Mouse (Mus musculus) hindbrain, embryonic 13.5 days (tissue): Measurements from ENCODE around the gene Mettl15. TPM values are rescaled to one million over a fixed set of nuclear protein-coding genes. Genes with fewer than 3 reads are reported as not detected.

Source experiments
- ATAC-seq: fragments of 200-750 bp; cut with Nextera tagmentation; 2 replicates; pipeline ENCODE4 v1.8.0; 2017; ENCODE audit warnings: moderate TSS enrichment; ENCODE audit not compliant: low FRiP score
- H3K27ac ChIP-seq: fragments of 300-500 bp; sonication (generic); 2 replicates; pipeline ENCODE4 v1.5.1; 2015; ENCODE audit warnings: inconsistent platforms, mild to moderate bottlenecking, moderate library complexity
- H3K27me3 ChIP-seq: fragments of 300-500 bp; sonication (generic); 2 replicates; pipeline ENCODE4 v1.6.1; 2015; ENCODE audit warnings: mild to moderate bottlenecking, inconsistent platforms
- H3K36me3 ChIP-seq: fragments of 300-500 bp; sonication (generic); 2 replicates; pipeline ENCODE4 v1.6.1; 2015; ENCODE audit warnings: mild to moderate bottlenecking, inconsistent platforms
- H3K4me1 ChIP-seq: fragments of 300-500 bp; sonication (generic); replicated peaks from 2 replicates; pipeline ENCODE4 v1.6.1; 2015; ENCODE audit warnings: inconsistent platforms
- H3K4me2 ChIP-seq: fragments of 300-500 bp; sonication (generic); 2 replicates; pipeline ENCODE4 v1.6.1; 2015; ENCODE audit warnings: inconsistent platforms, mild to moderate bottlenecking, moderate library complexity
- H3K4me3 ChIP-seq: fragments of 300-500 bp; sonication (generic); 2 replicates; pipeline ENCODE4 v1.5.1; 2015; ENCODE audit warnings: mild to moderate bottlenecking, inconsistent platforms
- H3K9ac ChIP-seq: fragments of 300-500 bp; sonication (generic); 2 replicates; pipeline ENCODE4 v1.6.1; 2015; ENCODE audit warnings: mild to moderate bottlenecking, inconsistent platforms
- H3K9me3 ChIP-seq: fragments of 300-500 bp; sonication (generic); 2 replicates; pipeline ENCODE4 v1.6.1; 2016; ENCODE audit warnings: inconsistent platforms
- WGBS: fragments of 180-500 bp; shearing (Covaris S2); methylation state at CpG from one replicate; pipeline ENCODE4 v1.1.7; 2015; 5-methylcytosine and 5-hydroxymethylcytosine counted together
- microRNA-seq: library from miRNA; unstranded; fragments of <30 nt; microRNA quantifications from one replicate; pipeline ENCODE4, GENCODE M21; 2016
- polyA plus RNA-seq: library from polyadenylated mRNA; unstranded; fragments of >200 nt; fragmentation: Nextera tagmentation; extraction: Ambion mirVana; gene quantifications from 2 replicates; pipeline ENCODE4 v1.2.1, GENCODE M21; 2015

Mettl15 gene
- polyA plus RNA-seq, 1 experiment from 2014 or later = 7.6 TPM

GRCm38 (mm10) chr2:109153402-109154050 lies 127.0 kb downstream of the Mettl15 start:
- 0 out of 2 replicates have a peak, but pooled peaks cover 5% of the 10 kb centered on the region for H3K4me1 ChIP-seq
- H3K4me3 ChIP-seq = no peak overlapping the region
- no peak overlapping the region for H3K4me2 ChIP-seq
- H3K9me3 ChIP-seq = no peaks in the 10 kb centered on the region
- H3K9ac ChIP-seq = no peak overlapping the region
- no peaks in the 10 kb centered on the region for H3K36me3 ChIP-seq
- no peaks in the 10 kb centered on the region for H3K27me3 ChIP-seq
- ATAC-seq = peak; percentile 61; the same call in 1 of the 2 replicates
- WGBS = 41% methylated on average over 6 of the region's 6 CpGs
- no peak overlapping the region for H3K27ac ChIP-seq

GRCm38 (mm10) chr2:109147292-109147691 lies 133.3 kb downstream of the Mettl15 start:
- no peaks in the 10 kb centered on the region for H3K4me1 ChIP-seq
- H3K4me2 ChIP-seq = no peak overlapping the region
- H3K9me3 ChIP-seq = no peaks in the 10 kb centered on the region
- no peak for ATAC-seq
- no peak overlapping the region for H3K9ac ChIP-seq
- H3K27ac ChIP-seq = no peak overlapping the region
- H3K4me3 ChIP-seq = no peak overlapping the region
- H3K27me3 ChIP-seq = no peaks in the 10 kb centered on the region
- no peaks in the 10 kb centered on the region for H3K36me3 ChIP-seq

- H3K9ac ChIP-seq = no peak overlapping the region
- no peak overlapping the region for H3K4me3 ChIP-seq
- WGBS = 91% methylated on average over 2 of the region's 2 CpGs
Observed at GRCm38 (mm10) chr2:109144410-109144809, 136.1 kb downstream of the Mettl15 start.

GRCm38 (mm10) chr2:109140330-109140729 lies 140.2 kb downstream of the Mettl15 start:
- no peak for ATAC-seq
- H3K9me3 ChIP-seq = no peaks in the 10 kb centered on the region

More at GRCm38 (mm10) chr2:109144410-109144809, 136.1 kb downstream of the Mettl15 start:
- Histone ChIP-seq H3K27me3 (no peaks in the 10 kb centered on the region), H3K9me3 (no peaks in the 10 kb centered on the region), H3K27ac (no peak overlapping the region), H3K4me2 (no peak overlapping the region), H3K4me1 (no peaks in the 10 kb centered on the region), H3K36me3 (no peaks in the 10 kb centered on the region)
- ATAC-seq = no peak

GRCm38 (mm10) chr2:109137276-109137675 lies 143.3 kb downstream of the Mettl15 start:
- H3K4me2 ChIP-seq = no peak overlapping the region
- no peak for ATAC-seq
- H3K9me3 ChIP-seq = no peaks in the 10 kb centered on the region
- no peaks in the 10 kb centered on the region for H3K36me3 ChIP-seq
- H3K9ac ChIP-seq = no peak overlapping the region
- no peak overlapping the region for H3K27ac ChIP-seq
- no peak overlapping the region for H3K4me3 ChIP-seq
- no peaks in the 10 kb centered on the region for H3K27me3 ChIP-seq
- no peaks in the 10 kb centered on the region for H3K4me1 ChIP-seq
- 85% methylated on average over 6 of the region's 6 CpGs for WGBS

More at GRCm38 (mm10) chr2:109140330-109140729, 140.2 kb downstream of the Mettl15 start:
- Histone ChIP-seq H3K27me3 (no peaks in the 10 kb centered on the region), H3K36me3 (no peaks in the 10 kb centered on the region), H3K4me3 (no peak overlapping the region), H3K9ac (no peak overlapping the region), H3K4me2 (no peak overlapping the region), H3K27ac (no peak overlapping the region), H3K4me1 (no peaks in the 10 kb centered on the region)
- WGBS = 76% methylated on average over 1 of the region's 1 CpGs

- no peak for ATAC-seq
- Histone ChIP-seq H3K27ac (no peak overlapping the region), H3K36me3 (no peaks in the 10 kb centered on the region), H3K4me2 (no peak overlapping the region), H3K9ac (no peak overlapping the region), H3K4me1 (no peaks in the 10 kb centered on the region), H3K27me3 (no peaks in the 10 kb centered on the region), H3K4me3 (no peak overlapping the region), H3K9me3 (no peaks in the 10 kb centered on the region)
- 96% methylated on average over 3 of the region's 3 CpGs for WGBS
Observed at GRCm38 (mm10) chr2:109130718-109131117, 149.8 kb downstream of the Mettl15 start.

GRCm38 (mm10) chr2:109129921-109130320 lies 150.6 kb downstream of the Mettl15 start:
- no peaks in the 10 kb centered on the region for H3K4me1 ChIP-seq
- no peak overlapping the region for H3K4me2 ChIP-seq
- no peaks in the 10 kb centered on the region for H3K27me3 ChIP-seq
- H3K36me3 ChIP-seq = no peaks in the 10 kb centered on the region
- no peak overlapping the region for H3K4me3 ChIP-seq
- H3K9me3 ChIP-seq = no peaks in the 10 kb centered on the region
- no peak overlapping the region for H3K27ac ChIP-seq
- WGBS = 84% methylated on average over 3 of the region's 3 CpGs
- H3K9ac ChIP-seq = no peak overlapping the region
- no peak for ATAC-seq

- H3K4me3 ChIP-seq = no peak overlapping the region
- no peaks in the 10 kb centered on the region for H3K27me3 ChIP-seq
- 52% methylated on average over 3 of the region's 3 CpGs for WGBS
- no peak overlapping the region for H3K4me2 ChIP-seq
- no peak overlapping the region for H3K9ac ChIP-seq
- ATAC-seq = peak; percentile 74; the same call in 1 of the 2 replicates
- H3K27ac ChIP-seq = no peak overlapping the region
- peaks cover 5% of the 10 kb centered on the region; the same call in 1 of the 2 replicates for H3K4me1 ChIP-seq
- no peaks in the 10 kb centered on the region for H3K36me3 ChIP-seq
- no peaks in the 10 kb centered on the region for H3K9me3 ChIP-seq
Observed at GRCm38 (mm10) chr2:109105773-109106484, 174.6 kb downstream of the Mettl15 start.

GRCm38 (mm10) chr2:109049686-109050085 lies 230.9 kb downstream of the Mettl15 start:
- no peaks in the 10 kb centered on the region for H3K9me3 ChIP-seq
- no peak overlapping the region for H3K27ac ChIP-seq
- H3K4me3 ChIP-seq = no peak overlapping the region
- WGBS = 70% methylated on average over 2 of the region's 2 CpGs
- no peaks in the 10 kb centered on the region for H3K4me1 ChIP-seq
- ATAC-seq = no peak
- no peak overlapping the region for H3K9ac ChIP-seq
- no peak overlapping the region for H3K4me2 ChIP-seq
- no peaks in the 10 kb centered on the region for H3K27me3 ChIP-seq
- H3K36me3 ChIP-seq = no peaks in the 10 kb centered on the region

Small RNA genes within 50 kb of the gene (microRNA-seq; reads per million reads assigned to microRNA genes)
- gene Gm24115 = not detected

Other genes starting within 250 kb of the Mettl15 start
- 6.6 and 7.9 TPM in 2 replicates for gene Kif18a, start within 50 bp of the Mettl15 start, polyA plus RNA-seq